Mouse (Mus musculus) MEL (cell line): ENCODE measurements around the gene Gm20388. TPM values are rescaled to one million over a fixed set of nuclear protein-coding genes. Genes with fewer than 3 reads are reported as not detected.

Source experiments
- DNase-seq: peaks from one replicate; pipeline ENCODE4 v3.0.0; 2011; ENCODE audit warnings: low read depth, low spot score
- H3K27ac ChIP-seq: 2 replicates; pipeline ENCODE4 v1.5.1; 2012; ENCODE audit warnings: low read depth, mild to moderate bottlenecking, control low read depth, low read length, moderate library complexity; ENCODE audit not compliant: control insufficient read depth
- H3K27me3 ChIP-seq, 2 experiments: fragments of 150-350 bp in 1 of 2; sonication (generic) in 1 of 2; 2 replicates each; pipeline ENCODE4 v1.6.1; 2012; ENCODE audit warnings: low read length in 2 of 2, mild to moderate bottlenecking in 2 of 2, improper control_type of control experiment in 1 of 2, moderate library complexity in 1 of 2; ENCODE audit not compliant: insufficient read depth in 2 of 2, control insufficient read depth in 1 of 2
- H3K36me3 ChIP-seq, 2 experiments: 2 replicates each; pipeline ENCODE4 v1.6.1; 2012 to 2014; ENCODE audit warnings: low read length in 2 of 2, improper control_type of control experiment in 1 of 2, inconsistent platforms in 1 of 2, mild to moderate bottlenecking in 1 of 2; ENCODE audit not compliant: insufficient read depth in 2 of 2, control insufficient read depth in 1 of 2
- H3K4me1 ChIP-seq, 2 experiments: fragments of 150-350 bp in 1 of 2; sonication (generic) in 1 of 2; 2 replicates each; pipeline ENCODE4 v1.6.1; 2012; ENCODE audit warnings: low read length in 2 of 2, improper control_type of control experiment in 1 of 2, mild to moderate bottlenecking in 1 of 2; ENCODE audit not compliant: insufficient read depth in 2 of 2, control insufficient read depth in 1 of 2
- H3K4me3 ChIP-seq, 2 experiments: fragments of 150-350 bp in 1 of 2; sonication (generic) in 1 of 2; 2 replicates each; pipeline ENCODE4 v1.5.1; 2012; ENCODE audit warnings: low read depth in 2 of 2, low read length in 2 of 2, mild to moderate bottlenecking in 2 of 2, moderate library complexity in 2 of 2, control low read depth in 1 of 2, improper control_type of control experiment in 1 of 2; ENCODE audit not compliant: control insufficient read depth in 1 of 2, insufficient read depth in 1 of 2
- H3K79me2 ChIP-seq: 2 replicates; pipeline ENCODE4 v1.6.1; 2012; ENCODE audit warnings: mild to moderate bottlenecking, low read length, moderate library complexity; ENCODE audit not compliant: control insufficient read depth, poor library complexity, insufficient read depth
- H3K9ac ChIP-seq: 2 replicates; pipeline ENCODE4 v1.6.1; 2012; ENCODE audit warnings: low read depth, mild to moderate bottlenecking, control low read depth, low read length, moderate library complexity; ENCODE audit not compliant: control insufficient read depth, poor library complexity, severe bottlenecking
- H3K9me3 ChIP-seq: fragments of 150-350 bp; sonication (generic); replicated peaks from 2 replicates; pipeline ENCODE4 v1.6.1; 2012; ENCODE audit warnings: mild to moderate bottlenecking, low read length, improper control_type of control experiment, moderate library complexity; ENCODE audit not compliant: insufficient read depth
- CHD1 ChIP-seq: IDR thresholded peaks from 2 replicates; pipeline ENCODE4 v1.6.1; 2012; ENCODE audit warnings: low read depth, mild to moderate bottlenecking, inconsistent platforms, low read length, improper control_type of control experiment
- CHD2 ChIP-seq: IDR thresholded peaks from 2 replicates; pipeline ENCODE4 v1.6.1; 2011; ENCODE audit warnings: low read length, improper control_type of control experiment
- EP300 ChIP-seq, 2 experiments: IDR thresholded peaks; 2 replicates each; pipeline ENCODE4 v1.6.1; 2011; ENCODE audit warnings: improper control_type of control experiment in 2 of 2, low read length in 2 of 2, low read depth in 1 of 2, mild to moderate bottlenecking in 1 of 2
- ETS1 ChIP-seq: IDR thresholded peaks from 2 replicates; pipeline ENCODE4 v1.6.1; 2012; ENCODE audit warnings: low read depth, mild to moderate bottlenecking, inconsistent platforms, low read length, improper control_type of control experiment, moderate library complexity
- GABPA ChIP-seq: IDR thresholded peaks from 2 replicates; pipeline ENCODE4 v1.6.1; 2012; ENCODE audit warnings: low read depth, mild to moderate bottlenecking, inconsistent platforms, low read length, improper control_type of control experiment, moderate library complexity
- KAT2A ChIP-seq: conservative IDR thresholded peaks from 2 replicates; pipeline ENCODE4 v1.6.1; 2012; ENCODE audit warnings: low read depth, low read length, improper control_type of control experiment, inconsistent platforms
- MAFK ChIP-seq: IDR thresholded peaks from 2 replicates; pipeline ENCODE4 v1.6.1; 2011; ENCODE audit warnings: low read depth, mild to moderate bottlenecking, low read length, improper control_type of control experiment, borderline replicate concordance
- MAZ ChIP-seq: IDR thresholded peaks from 2 replicates; pipeline ENCODE4 v1.6.1; 2012; ENCODE audit warnings: low read depth, mild to moderate bottlenecking, inconsistent platforms, low read length, improper control_type of control experiment
- MYB ChIP-seq: IDR thresholded peaks from 2 replicates; pipeline ENCODE4 v1.6.1; 2011; ENCODE audit warnings: mild to moderate bottlenecking, low read depth, low read length, improper control_type of control experiment
- MYC ChIP-seq: IDR thresholded peaks from 2 replicates; pipeline ENCODE4 v1.6.1; 2011; ENCODE audit warnings: low read depth, mild to moderate bottlenecking, low read length, improper control_type of control experiment, moderate library complexity
- NRF1 ChIP-seq: IDR thresholded peaks from 2 replicates; pipeline ENCODE4 v1.6.1; 2014; ENCODE audit warnings: low read depth, mild to moderate bottlenecking, inconsistent platforms, low read length, improper control_type of control experiment, moderate library complexity; ENCODE audit not compliant: poor library complexity, insufficient read depth, severe bottlenecking
- RAD21 ChIP-seq: IDR thresholded peaks from 2 replicates; pipeline ENCODE4 v1.6.1; 2011; ENCODE audit warnings: mild to moderate bottlenecking, low read depth, low read length, improper control_type of control experiment
- SMC3 ChIP-seq: IDR thresholded peaks from 2 replicates; pipeline ENCODE4 v1.6.1; 2011; ENCODE audit warnings: low read depth, low read length, improper control_type of control experiment
- TAL1 ChIP-seq: IDR thresholded peaks from 2 replicates; pipeline ENCODE4 v1.6.1; 2012; ENCODE audit warnings: mild to moderate bottlenecking, inconsistent platforms, low read length, moderate library complexity, mixed read lengths
- UBTF ChIP-seq: IDR thresholded peaks from 2 replicates; pipeline ENCODE4 v1.6.1; 2012; ENCODE audit warnings: low read depth, mild to moderate bottlenecking, inconsistent platforms, low read length, improper control_type of control experiment, moderate library complexity, borderline replicate concordance; ENCODE audit not compliant: insufficient read depth
- USF2 ChIP-seq, 2 experiments: IDR thresholded peaks; 2 replicates each; pipeline ENCODE4 v1.6.1; 2011 to 2012; ENCODE audit warnings: improper control_type of control experiment in 2 of 2, low read length in 2 of 2, borderline replicate concordance in 1 of 2, inconsistent platforms in 1 of 2, low read depth in 1 of 2, mild to moderate bottlenecking in 1 of 2; ENCODE audit not compliant: insufficient read depth in 1 of 2
- ZC3H11A ChIP-seq: IDR thresholded peaks from 2 replicates; pipeline ENCODE4 v1.6.1; 2012; ENCODE audit warnings: low read depth, mild to moderate bottlenecking, inconsistent platforms, low read length, improper control_type of control experiment
- polyA plus RNA-seq, 2 experiments: library from polyadenylated mRNA; stranded (reverse) in 1 of 2; unstranded in 1 of 2; fragments of >175 nt in 1 of 2; fragments of >200 nt in 1 of 2; gene quantifications; 2 replicates each; pipeline versions ENCODE4 v1.2.1 to v1.2.4; 2012; ENCODE audit warnings: low replicate concordance in 2 of 2, low read depth in 1 of 2; ENCODE audit not compliant: insufficient read length in 2 of 2, insufficient read depth in 1 of 2, missing spikeins in 1 of 2
- total RNA-seq: library from RNA; depleted of rRNA; stranded (reverse); fragments of 300-350 nt; gene quantifications from 2 replicates; pipeline ENCODE4 v1.2.3, GENCODE M21; 2012

Gm20388 gene
- total and polyA plus RNA-seq, 3 experiments: 11.1 to 17.8 TPM; not detected in 1

DNA sequence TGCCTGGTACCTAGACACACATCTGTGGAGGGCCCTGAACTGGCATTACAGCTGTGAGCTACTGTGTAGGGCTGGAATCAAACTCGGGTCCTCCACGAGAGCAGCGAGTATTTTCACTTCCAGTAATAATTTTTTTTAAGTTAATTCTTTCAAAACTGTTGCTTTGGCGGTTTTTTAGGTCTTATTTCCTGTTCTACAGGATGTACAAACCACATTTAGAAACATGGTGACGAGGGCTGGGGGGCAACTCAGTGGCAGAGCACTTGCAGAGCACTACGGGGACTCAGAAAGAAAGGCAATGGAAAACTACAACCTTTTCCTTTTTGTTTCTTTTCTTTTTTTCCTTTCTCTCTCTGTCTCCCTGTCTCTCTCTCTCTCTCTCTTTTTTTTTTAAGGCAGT lies 3123.5 kb downstream of the Gm20388 start:
- Histone ChIP-seq H3K79me2 (peaks cover 95% of the 10 kb centered on the region), H3K27ac (no peak overlapping the region), H3K27me3 (no peaks in the 10 kb centered on the region), H3K4me3 (no peak overlapping the region), H3K9ac (no peak overlapping the region), H3K4me1 (peaks cover 52% of the 10 kb centered on the region in 2 experiments), H3K9me3 (no peaks in the 10 kb centered on the region), H3K36me3 (peaks cover 7 to 69% of the 10 kb centered on the region in 2 experiments)
- DNase-seq: no peak
- TF ChIP-seq MYB: no peak
- no peak for TF ChIP-seq CHD1
- no peak for TF ChIP-seq NRF1
- no peak for TF ChIP-seq CHD2
- no peak for TF ChIP-seq RAD21
- no peak for TF ChIP-seq KAT2A
- no peak for TF ChIP-seq MYC
- no peak for TF ChIP-seq USF2 (IDR thresholded peaks at IDR 0.05; ENCODE audit: borderline replicate concordance in 1 of 2, insufficient read depth in 1 of 2, low read depth in 1 of 2, low read length in 2 of 2)
- TF ChIP-seq SMC3: no peak
- no peak for TF ChIP-seq MAFK
- no peak for TF ChIP-seq EP300 (IDR thresholded peaks at IDR 0.05; ENCODE audit: low read depth in 1 of 2, low read length in 2 of 2)
- TF ChIP-seq ZC3H11A: no peak
- TF ChIP-seq GABPA: no peak
- TF ChIP-seq UBTF: no peak

- Histone ChIP-seq H3K27ac (peak overlapping the region; percentile 66), H3K36me3 (peaks cover 7 to 79% of the 10 kb centered on the region in 2 experiments), H3K4me1 (peaks cover 50 to 58% of the 10 kb centered on the region in 2 experiments), H3K9ac (peak overlapping the region; percentile 42), H3K4me3 (no peak overlapping the region; a peak in 1 of 4 replicates), H3K27me3 (no peaks in the 10 kb centered on the region), H3K9me3 (no peaks in the 10 kb centered on the region), H3K79me2 (peaks cover 95% of the 10 kb centered on the region)
- DNase-seq: peak; percentile 80
- TF ChIP-seq TAL1 (peak; percentile 32; the same call in 1 of the 2 replicates), ETS1 (0 out of 2 replicates have a peak, but pooled peaks have one; percentile 13), MAZ (no peak)
Observed at GRCm38 (mm10) chr8:123036956-123037355, 3126.3 kb downstream of the Gm20388 start.
